Mouse (Mus musculus) heart, postnatal 4 days (tissue): Measurements from ENCODE around the gene She. TPM values are rescaled to one million over a fixed set of nuclear protein-coding genes. Genes with fewer than 3 reads are reported as not detected.

ENCODE experiments used
- DNase-seq: peaks from one replicate; pipeline ENCODE4 v3.0.0; 2021
- total RNA-seq, 2 experiments: library from RNA; stranded (reverse); gene quantifications; 2 replicates each; pipeline ENCODE4 v1.2.3; 2021

The She gene
- total RNA-seq, 2 experiments from 2014 or later, result 23.5 to 23.8 TPM

- DNase-seq, result no peak
Observed at GRCm38 (mm10) chr3:89887582-89888230, 56.5 kb downstream of the She start.

- DNase-seq, result no peak
Observed at GRCm38 (mm10) chr3:89889841-89890430, 58.8 kb downstream of the She start.

GRCm38 (mm10) chr3:89891696-89892095 lies 60.5 kb downstream of the She start:
- no peak for DNase-seq

GRCm38 (mm10) chr3:89892517-89893106 lies 61.4 kb downstream of the She start:
- DNase-seq, result no peak

GRCm38 (mm10) chr3:89896571-89896970 lies 65.4 kb downstream of the She start:
- no peak for DNase-seq

- DNase-seq, result no peak
Observed at GRCm38 (mm10) chr3:89897204-89897796, 66.1 kb downstream of the She start.

GRCm38 (mm10) chr3:89898011-89898410 lies 66.8 kb downstream of the She start:
- no peak for DNase-seq

- peak; percentile 26 for DNase-seq
Observed at GRCm38 (mm10) chr3:89898870-89899510, 67.8 kb downstream of the She start.

GRCm38 (mm10) chr3:89899511-89899908 lies 68.3 kb downstream of the She start:
- no peak for DNase-seq

- no peak for DNase-seq
Observed at GRCm38 (mm10) chr3:89907846-89908245, 76.7 kb downstream of the She start.

Other genes starting within 250 kb of the She start
- gene Adar, start 116.3 kb upstream of the She start, total RNA-seq, result 10 to 100 TPM; 20.4 to 21.5 TPM
- gene Chrnb2, start 66.7 kb upstream of the She start, total RNA-seq, result under 1 TPM; 0.09 to 0.17 TPM
- 10 to 100 TPM; 37.9 to 40.0 TPM for gene Ube2q1, start 57.8 kb upstream of the She start, total RNA-seq
- gene Il6ra, start 81.8 kb downstream of the She start, total RNA-seq, result 1 to 10 TPM; 1.5 to 2.0 TPM
- gene Atp8b2, start 132.1 kb downstream of the She start, total RNA-seq, result 10 to 100 TPM; 51.4 to 59.6 TPM
- gene Hax1, start 167.4 kb downstream of the She start, total RNA-seq, result 10 to 100 TPM; 39.0 to 44.5 TPM
- 10 to 100 TPM; 56.4 to 66.5 TPM for gene 4933434E20Rik, start 220.3 kb downstream of the She start, total RNA-seq
- 100 to 1,000 TPM; 160 to 164 TPM for gene Ubap2l, start 221.3 kb downstream of the She start, total RNA-seq
- 100 to 1,000 TPM; 127 to 134 TPM for gene Tpm3, start 241.3 kb downstream of the She start, total RNA-seq